Mouse (Mus musculus) ES-E14 (cell line): Measurements from ENCODE around the gene Cmah.

Experiments used
- CHD2 ChIP-seq: IDR thresholded peaks from 2 replicates; pipeline ENCODE4 v1.6.1; 2014; ENCODE audit warnings: mild to moderate bottlenecking, low read depth, low read length, inconsistent platforms
- HCFC1 ChIP-seq: IDR thresholded peaks from 2 replicates; pipeline ENCODE4 v1.6.1; 2012; ENCODE audit warnings: low read length, inconsistent platforms, borderline replicate concordance; ENCODE audit not compliant: insufficient read depth
- MAFK ChIP-seq: IDR thresholded peaks from 2 replicates; pipeline ENCODE4 v1.6.1; 2014; ENCODE audit warnings: mild to moderate bottlenecking, low read depth, low read length, inconsistent platforms; ENCODE audit not compliant: insufficient read depth
- ZNF384 ChIP-seq: IDR thresholded peaks from 2 replicates; pipeline ENCODE4 v1.6.1; 2012; ENCODE audit warnings: low read depth, low read length, inconsistent platforms

GRCm38 (mm10) chr13:24491101-24491500 is 163.9 kb downstream of the Cmah start:
- TF ChIP-seq CHD2, result no peak
- TF ChIP-seq MAFK, result no peak
- no peak for TF ChIP-seq ZNF384
- TF ChIP-seq HCFC1, result no peak
